Comparison of ENCODE assay signal across 11 mouse cellular contexts in the genomic region with DNA sequence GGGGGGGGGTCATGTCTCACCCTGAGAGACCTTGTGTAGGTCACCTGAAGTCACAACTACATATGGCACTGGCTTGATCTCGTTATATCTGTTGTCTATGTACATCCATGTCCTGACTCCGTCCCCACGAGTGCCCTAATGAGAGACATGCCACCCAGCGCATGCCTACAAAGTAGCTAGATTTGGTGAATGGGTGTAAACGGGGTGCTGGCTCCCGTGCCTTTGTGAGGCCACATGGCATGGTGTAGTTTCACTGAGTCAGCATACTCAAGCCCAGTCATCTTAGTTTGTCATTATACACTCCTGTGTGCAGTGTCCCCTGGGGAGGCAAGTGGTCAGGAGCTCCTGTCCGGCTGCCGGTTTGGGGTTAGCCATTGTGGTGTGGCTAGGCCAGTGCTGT. TPM values are rescaled to one million over a fixed set of nuclear protein-coding genes. Genes with fewer than 3 reads are reported as not detected.
DNase-seq lines count a peak whose midpoint lies in the region; ATAC-seq lines count a peak whose summit lies in the region.
"Had no signal": no experiment of that assay in that cellular context is flagged by ENCODE, and none has a peak within 500 bp of the region (broad histone marks: within the 10 kb centered on the region; RNA-seq: fewer than 3 reads in every experiment).

No protein-coding gene starts in this region.

- H3K4me3 ChIP-seq in midbrain, embryonic 11.5 days (ENCODE audit: low read depth, low read length): no peak overlapping the region
- H3K4me3 ChIP-seq in midbrain, embryonic 15.5 days: no peak overlapping the region
- no peak overlapping the region for H3K4me3 ChIP-seq in hindbrain, embryonic 14.5 days (replicated peaks; ENCODE audit: low read length)
- H3K4me3 ChIP-seq in neural tube, embryonic 15.5 days (replicated peaks): no peak overlapping the region

- H3K4me2 ChIP-seq in midbrain, embryonic 11.5 days: no peak overlapping the region
- no peak overlapping the region for H3K4me2 ChIP-seq in midbrain, embryonic 15.5 days
- H3K4me2 ChIP-seq in hindbrain, embryonic 14.5 days (replicated peaks): 0 out of 2 replicates have a peak overlapping the region, but pooled peaks have one; percentile 91
- peak overlapping the region; percentile 86 for H3K4me2 ChIP-seq in neural tube, embryonic 15.5 days

- no peaks in the 10 kb centered on the region for H3K27me3 ChIP-seq in midbrain, embryonic 11.5 days (ENCODE audit: control insufficient read depth, insufficient read depth, low read length)
- H3K27me3 ChIP-seq in midbrain, embryonic 15.5 days (replicated peaks): no peaks in the 10 kb centered on the region
- no peaks in the 10 kb centered on the region for H3K27me3 ChIP-seq in hindbrain, embryonic 14.5 days (ENCODE audit: control insufficient read depth, insufficient read depth, low read length)
- no peaks in the 10 kb centered on the region for H3K27me3 ChIP-seq in neural tube, embryonic 15.5 days (replicated peaks)

- DNase-seq in heart, adult 11 months: peak; percentile 89
- no peak for DNase-seq in heart, adult 18-20 months
- peak; percentile 66 for DNase-seq in midbrain, embryonic 11.5 days (ENCODE audit: low spot score, missing footprints)
- no peak for DNase-seq in hindbrain, embryonic 14.5 days (ENCODE audit: low spot score)
- DNase-seq in ovary, postnatal 14 days (ENCODE audit: low spot score): no peak
- DNase-seq in spleen, postnatal 36 days (ENCODE audit: low spot score in 2 of 2): no peak
- DNase-seq: adrenal gland, postnatal 10 days had no signal

- H3K9ac ChIP-seq in midbrain, embryonic 11.5 days (ENCODE audit: low read length): no peak overlapping the region; the same call in 1 of the 2 replicates
- H3K9ac ChIP-seq in midbrain, embryonic 15.5 days: no peak overlapping the region
- H3K9ac ChIP-seq in hindbrain, embryonic 14.5 days: no peak overlapping the region
- H3K9ac ChIP-seq in neural tube, embryonic 15.5 days (replicated peaks): 0 out of 2 replicates have a peak overlapping the region, but pooled peaks have one; percentile 14

- WGBS in midbrain, embryonic 11.5 days: 89% methylated on average over 8 of the region's 8 CpGs
- WGBS in midbrain, embryonic 15.5 days: 84% methylated on average over 8 of the region's 8 CpGs
- WGBS in hindbrain, embryonic 14.5 days: 86% methylated on average over 8 of the region's 8 CpGs
- 90% methylated on average over 8 of the region's 8 CpGs for WGBS in neural tube, embryonic 15.5 days

- no peak overlapping the region for H3K27ac ChIP-seq in midbrain, embryonic 11.5 days (ENCODE audit: low read depth, low read length)
- H3K27ac ChIP-seq in midbrain, embryonic 15.5 days: no peak overlapping the region
- no peak overlapping the region for H3K27ac ChIP-seq in hindbrain, embryonic 14.5 days
- H3K27ac ChIP-seq in neural tube, embryonic 15.5 days (replicated peaks): no peak overlapping the region

- no peaks in the 10 kb centered on the region for H3K9me3 ChIP-seq in midbrain, embryonic 11.5 days (ENCODE audit: control insufficient read depth, low read length)
- no peaks in the 10 kb centered on the region for H3K9me3 ChIP-seq in midbrain, embryonic 15.5 days
- no peaks in the 10 kb centered on the region for H3K9me3 ChIP-seq in hindbrain, embryonic 14.5 days (ENCODE audit: control insufficient read depth, low read length)
- no peaks in the 10 kb centered on the region for H3K9me3 ChIP-seq in neural tube, embryonic 15.5 days (replicated peaks)

- H3K4me1 ChIP-seq in midbrain, embryonic 11.5 days (ENCODE audit: control insufficient read depth, insufficient read depth, low read length): peaks cover 12% of the 10 kb centered on the region
- H3K4me1 ChIP-seq in midbrain, embryonic 15.5 days: peaks cover 14% of the 10 kb centered on the region
- peaks cover 11% of the 10 kb centered on the region for H3K4me1 ChIP-seq in hindbrain, embryonic 14.5 days (replicated peaks; ENCODE audit: control insufficient read depth, insufficient read depth, low read length)
- peaks cover 23% of the 10 kb centered on the region for H3K4me1 ChIP-seq in neural tube, embryonic 15.5 days

- ATAC-seq in midbrain, embryonic 11.5 days (ENCODE audit: low FRiP score): no peak
- no peak for ATAC-seq in midbrain, embryonic 15.5 days (replicated peaks)
- ATAC-seq in hindbrain, embryonic 14.5 days (ENCODE audit: low FRiP score): no peak
- ATAC-seq in neural tube, embryonic 15.5 days (ENCODE audit: low FRiP score): no peak
- ATAC-seq: CD4-positive, CD25-positive, alpha-beta regulatory T cell, adult 4 months had no signal

- H3K36me3 ChIP-seq in midbrain, embryonic 11.5 days (ENCODE audit: control insufficient read depth, insufficient read depth, low read length): peaks cover 21% of the 10 kb centered on the region
- H3K36me3 ChIP-seq in midbrain, embryonic 15.5 days (replicated peaks): peaks cover 29% of the 10 kb centered on the region; the same call in 1 of the 2 replicates
- H3K36me3 ChIP-seq in hindbrain, embryonic 14.5 days (replicated peaks; ENCODE audit: control insufficient read depth, insufficient read depth): peaks cover 52% of the 10 kb centered on the region
- peaks cover 44% of the 10 kb centered on the region for H3K36me3 ChIP-seq in neural tube, embryonic 15.5 days

RNA-seq across cellular contexts. Expression of a gene that starts 2.1 kb away (rescaled TPM):
- 10 to 100 TPM; 35.2 to 38.1 TPM for total RNA-seq in heart, adult 18-20 months (2021)
- 215 and 223 TPM in 2 replicates for polyA plus RNA-seq in midbrain, embryonic 11.5 days (2014; fragmentation: Nextera tagmentation; extraction: Ambion mirVana)
- polyA plus RNA-seq in midbrain, embryonic 15.5 days (2015; fragmentation: Nextera tagmentation; extraction: Ambion mirVana): 88.3 and 90.2 TPM in 2 replicates
- 104 and 110 TPM in 2 replicates for polyA plus RNA-seq in hindbrain, embryonic 14.5 days (2014; fragmentation: Nextera tagmentation; extraction: Ambion mirVana)
- polyA plus RNA-seq in neural tube, embryonic 15.5 days (2015; fragmentation: Nextera tagmentation; extraction: Ambion mirVana): 88.2 and 113 TPM in 2 replicates

RNA-seq across cellular contexts. Expression of a gene that starts 52.7 kb away (rescaled TPM):
- 10 to 100 TPM; 27.4 to 28.2 TPM for total RNA-seq in heart, adult 18-20 months (2021)
- 29.9 and 31.2 TPM in 2 replicates for polyA plus RNA-seq in midbrain, embryonic 11.5 days (2014; fragmentation: Nextera tagmentation; extraction: Ambion mirVana)
- polyA plus RNA-seq in midbrain, embryonic 15.5 days (2015; fragmentation: Nextera tagmentation; extraction: Ambion mirVana): 47.6 and 57.1 TPM in 2 replicates
- polyA plus RNA-seq in hindbrain, embryonic 14.5 days (2014; fragmentation: Nextera tagmentation; extraction: Ambion mirVana): 50.1 and 51.4 TPM in 2 replicates
- polyA plus RNA-seq in neural tube, embryonic 15.5 days (2015; fragmentation: Nextera tagmentation; extraction: Ambion mirVana): 50.9 and 54.7 TPM in 2 replicates

RNA-seq across cellular contexts. Expression of a gene that starts 52.7 kb away (rescaled TPM):
- 10 to 100 TPM; 64.4 to 68.7 TPM for total RNA-seq in heart, adult 18-20 months (2021)
- polyA plus RNA-seq in midbrain, embryonic 11.5 days (2014; fragmentation: Nextera tagmentation; extraction: Ambion mirVana): 31.0 and 33.0 TPM in 2 replicates
- polyA plus RNA-seq in midbrain, embryonic 15.5 days (2015; fragmentation: Nextera tagmentation; extraction: Ambion mirVana): 33.8 and 36.8 TPM in 2 replicates
- 34.1 and 36.5 TPM in 2 replicates for polyA plus RNA-seq in hindbrain, embryonic 14.5 days (2014; fragmentation: Nextera tagmentation; extraction: Ambion mirVana)
- 32.9 and 36.5 TPM in 2 replicates for polyA plus RNA-seq in neural tube, embryonic 15.5 days (2015; fragmentation: Nextera tagmentation; extraction: Ambion mirVana)

RNA-seq across cellular contexts. Expression of a gene that starts 56.0 kb away (rescaled TPM):
- total RNA-seq in heart, adult 18-20 months (2021): under 1 TPM in 1 of 2 experiments, not detected in 1; 0.44 TPM
- polyA plus RNA-seq in midbrain, embryonic 11.5 days (2014; fragmentation: Nextera tagmentation; extraction: Ambion mirVana): 0.14 TPM in 1 of 2 replicates, not detected in the other
- polyA plus RNA-seq in midbrain, embryonic 15.5 days (2015; fragmentation: Nextera tagmentation; extraction: Ambion mirVana): not detected in 2 replicates
- polyA plus RNA-seq in hindbrain, embryonic 14.5 days (2014; fragmentation: Nextera tagmentation; extraction: Ambion mirVana): not detected in 2 replicates
- not detected in 2 replicates for polyA plus RNA-seq in neural tube, embryonic 15.5 days (2015; fragmentation: Nextera tagmentation; extraction: Ambion mirVana)
- total RNA-seq: adrenal gland, postnatal 10 days; left cerebral cortex, adult 18-20 months had no signal
- polyA plus RNA-seq: CD4-positive, CD25-positive, alpha-beta regulatory T cell, adult 4 months had no signal

Comparison
In these comparisons a context has a peak if more than half of its experiments do, and no peak if none do; other contexts are left out.
1. DNase-seq: peak in heart, adult 11 months (single experiment) and midbrain, embryonic 11.5 days (single experiment); none in heart, adult 18-20 months (0 of 2), hindbrain, embryonic 14.5 days (single experiment), ovary, postnatal 14 days (single experiment) and spleen, postnatal 36 days (0 of 2).
2. H3K4me2 ChIP-seq: peak in hindbrain, embryonic 14.5 days (single experiment) and neural tube, embryonic 15.5 days (single experiment); none in midbrain, embryonic 11.5 days (single experiment) and midbrain, embryonic 15.5 days (single experiment).